Mouse (Mus musculus) G1E (cell line): ENCODE measurements around the gene AI481877.

ENCODE experiments used
- CTCF ChIP-seq: IDR thresholded peaks from 2 replicates; pipeline ENCODE4 v1.5.1; 2012; ENCODE audit warnings: low read depth, low read length, inconsistent platforms, mixed read lengths
- GATA1 ChIP-seq: IDR thresholded peaks from 2 replicates; pipeline ENCODE4 v1.6.1; 2012; ENCODE audit warnings: borderline replicate concordance, low read length, inconsistent platforms, mixed read lengths
- POLR2AphosphoS5 ChIP-seq: IDR thresholded peaks from 2 replicates; pipeline ENCODE4 v1.6.1; 2012; ENCODE audit warnings: low read depth, low read length, inconsistent platforms; ENCODE audit not compliant: insufficient replicate concordance
- TAL1 ChIP-seq: conservative IDR thresholded peaks from 2 replicates; pipeline ENCODE4 v1.6.1; 2012; ENCODE audit warnings: low read depth, low read length, inconsistent platforms, mixed read lengths

GRCm38 (mm10) chr4:59002948-59003805 lies 135.6 kb downstream of the AI481877 start, which contains the start of gene Gm20503:
- TF ChIP-seq CTCF (no peak), TAL1 (no peak), GATA1 (no peak), POLR2AphosphoS5 (no peak)
